Mouse (Mus musculus): ENCODE results near the gene Dzip1l.

GRCm38 (mm10) chr9:99662887-99663286, 33.6 kb downstream of the Dzip1l start:
- TF ChIP-seq GATA1 (IDR thresholded peaks at IDR 0.05; ENCODE audit: borderline replicate concordance, low read length) (no peak), FLI1 (IDR thresholded peaks at IDR 0.05; ENCODE audit: low read length) (no peak)
